Comparison of ENCODE assay signal across 10 mouse cellular contexts in the genomic region with DNA sequence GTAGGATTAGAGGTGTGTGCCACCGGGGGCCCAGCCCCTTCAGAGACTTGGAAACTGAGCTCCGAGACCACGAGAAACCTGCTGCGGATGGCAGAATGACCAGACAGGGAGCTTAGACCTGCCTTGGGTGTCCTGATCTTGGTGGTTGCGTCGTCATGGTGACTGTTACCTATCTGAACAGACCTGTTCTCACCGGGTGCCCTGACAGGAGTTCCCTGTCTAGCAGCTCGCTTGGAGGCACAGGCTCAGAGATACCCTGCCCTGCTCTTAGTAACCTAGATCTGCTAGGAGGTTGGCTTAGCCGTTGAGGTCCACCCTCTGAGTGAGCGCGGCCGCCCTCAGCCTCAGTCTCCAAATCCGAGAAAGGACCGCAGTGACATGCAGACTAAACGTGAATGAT.
DNase-seq lines count a peak whose midpoint lies in the region; ATAC-seq and TF ChIP-seq lines count a peak whose summit lies in the region.
"Had no signal": no experiment of that assay in that cellular context is flagged by ENCODE, and none has a peak within 500 bp of the region (broad histone marks: within the 10 kb centered on the region; RNA-seq: fewer than 3 reads in every experiment).

No protein-coding gene starts in this region.

- 0 out of 2 replicates have a peak, but pooled peaks have one; percentile 1 for ATAC-seq in neural tube, embryonic 11.5 days (ENCODE audit: insufficient read depth, low FRiP score, low TSS enrichment)
- no peak for ATAC-seq in intestine, postnatal 0 days
- no peak for ATAC-seq in stomach, embryonic 16.5 days (ENCODE audit: insufficient read depth, low FRiP score)

- peaks cover 79% of the 10 kb centered on the region for H3K4me1 ChIP-seq in neural tube, embryonic 11.5 days (ENCODE audit: control insufficient read depth, insufficient read depth, low read length)
- H3K4me1 ChIP-seq in intestine, postnatal 0 days (replicated peaks; ENCODE audit: control insufficient read depth, insufficient read depth, low read length): peaks cover 6% of the 10 kb centered on the region; the same call in 1 of the 2 replicates
- peaks cover 64% of the 10 kb centered on the region for H3K4me1 ChIP-seq in stomach, embryonic 16.5 days (ENCODE audit: control insufficient read depth, insufficient read depth, low read length)

- H3K9ac ChIP-seq in neural tube, embryonic 11.5 days (ENCODE audit: low read length): no peak overlapping the region
- 0 out of 2 replicates have a peak overlapping the region, but pooled peaks have one; percentile 13 for H3K9ac ChIP-seq in intestine, postnatal 0 days (ENCODE audit: low read depth, low read length)
- peak overlapping the region; percentile 28; the same call in 1 of the 2 replicates for H3K9ac ChIP-seq in stomach, embryonic 16.5 days (ENCODE audit: low read length)

- no peaks in the 10 kb centered on the region for H3K27me3 ChIP-seq in neural tube, embryonic 11.5 days (ENCODE audit: control insufficient read depth, insufficient read depth, low read length)
- no peaks in the 10 kb centered on the region for H3K27me3 ChIP-seq in intestine, postnatal 0 days (replicated peaks; ENCODE audit: control insufficient read depth, insufficient read depth, low read length)
- H3K27me3 ChIP-seq in stomach, embryonic 16.5 days (ENCODE audit: control insufficient read depth, insufficient read depth, low read length): no peaks in the 10 kb centered on the region

- no peaks in the 10 kb centered on the region for H3K9me3 ChIP-seq in neural tube, embryonic 11.5 days (ENCODE audit: control insufficient read depth, low read length)
- no peaks in the 10 kb centered on the region for H3K9me3 ChIP-seq in intestine, postnatal 0 days (ENCODE audit: control insufficient read depth)
- H3K9me3 ChIP-seq in stomach, embryonic 16.5 days (replicated peaks; ENCODE audit: control insufficient read depth, low read length): no peaks in the 10 kb centered on the region

- intact Hi-C loops in heart, postnatal 10 days (cut with DNase I): no loop called here

- H3K27ac ChIP-seq in neural tube, embryonic 11.5 days (ENCODE audit: low read depth, low read length): peak overlapping the region; percentile 67
- no peak overlapping the region for H3K27ac ChIP-seq in intestine, postnatal 0 days (ENCODE audit: low read depth, low read length)
- H3K27ac ChIP-seq in stomach, embryonic 16.5 days (ENCODE audit: low read length): peak overlapping the region; percentile 62; the same call in 1 of the 2 replicates

- no peak for TF ChIP-seq CTCF in intestine, postnatal 0 days (IDR thresholded peaks at IDR 0.05; ENCODE audit: low read depth)

- no peaks in the 10 kb centered on the region for H3K36me3 ChIP-seq in neural tube, embryonic 11.5 days (ENCODE audit: control insufficient read depth, insufficient read depth, low read length)
- H3K36me3 ChIP-seq in intestine, postnatal 0 days (ENCODE audit: control insufficient read depth, insufficient read depth): peaks cover 3% of the 10 kb centered on the region; the same call in 1 of the 2 replicates
- H3K36me3 ChIP-seq in stomach, embryonic 16.5 days (ENCODE audit: control insufficient read depth, insufficient read depth, low read length): no peaks in the 10 kb centered on the region

- DNase-seq in heart, adult 11 months: peak; percentile 93
- no peak for DNase-seq in heart, postnatal 10 days
- DNase-seq in neural tube, embryonic 11.5 days (ENCODE audit: low spot score): no peak
- no peak for DNase-seq in neural tube, embryonic 10.5 days (ENCODE audit: extremely low spot score, low spot score)
- DNase-seq in frontal cortex, postnatal 10 days (ENCODE audit: low spot score in 2 of 2): no peak
- DNase-seq in spleen, postnatal 14 days (ENCODE audit: low spot score in 2 of 2): no peak
- DNase-seq: kidney, adult 9 months had no signal

- peak overlapping the region; percentile 13 for H3K4me2 ChIP-seq in neural tube, embryonic 11.5 days (ENCODE audit: low read depth)
- H3K4me2 ChIP-seq in intestine, postnatal 0 days (replicated peaks; ENCODE audit: low read depth): no peak overlapping the region
- H3K4me2 ChIP-seq in stomach, embryonic 16.5 days (ENCODE audit: low read depth, low read length): no peak overlapping the region

- H3K4me3 ChIP-seq in neural tube, embryonic 11.5 days (ENCODE audit: low read depth, low read length): no peak overlapping the region
- no peak overlapping the region for H3K4me3 ChIP-seq in intestine, postnatal 0 days (ENCODE audit: low read depth, low read length)
- H3K4me3 ChIP-seq in stomach, embryonic 16.5 days (replicated peaks; ENCODE audit: low read length): no peak overlapping the region
- H3K4me3 ChIP-seq: myocyte had no signal

- 67% methylated on average over 15 of the region's 15 CpGs for WGBS in neural tube, embryonic 11.5 days
- WGBS in intestine, postnatal 0 days: 74% methylated on average over 15 of the region's 15 CpGs
- WGBS in stomach, embryonic 16.5 days: 64% methylated on average over 15 of the region's 15 CpGs
